Mouse (Mus musculus) stomach, embryonic 14.5 days (tissue): ENCODE data around the gene Psap. TPM values are rescaled to one million over a fixed set of nuclear protein-coding genes. Genes with fewer than 3 reads are reported as not detected.

Experiments used
- ATAC-seq: fragments of 200-750 bp; cut with Nextera tagmentation; 2 replicates; pipeline ENCODE4 v1.8.0; 2017; ENCODE audit warnings: low read depth, moderate TSS enrichment; ENCODE audit not compliant: insufficient number of reproducible peaks, insufficient read depth, low FRiP score
- H3K27ac ChIP-seq: fragments of 300-500 bp; sonication (generic); 2 replicates; pipeline ENCODE4 v1.5.1; 2014; ENCODE audit warnings: mild to moderate bottlenecking, low read length, moderate library complexity, mixed read lengths
- H3K27me3 ChIP-seq: fragments of 300-500 bp; sonication (generic); 2 replicates; pipeline ENCODE4 v1.6.1; 2014; ENCODE audit warnings: low read length, control low read depth, mixed read lengths; ENCODE audit not compliant: control insufficient read depth, insufficient read depth
- H3K36me3 ChIP-seq: fragments of 300-500 bp; sonication (generic); 2 replicates; pipeline ENCODE4 v1.6.1; 2014; ENCODE audit warnings: mild to moderate bottlenecking, control low read depth, low read length, moderate library complexity, mixed read lengths; ENCODE audit not compliant: control insufficient read depth, insufficient read depth
- H3K4me1 ChIP-seq: fragments of 300-500 bp; sonication (generic); 2 replicates; pipeline ENCODE4 v1.6.1; 2014; ENCODE audit warnings: low read length, control low read depth, mixed read lengths; ENCODE audit not compliant: control insufficient read depth, insufficient read depth
- H3K4me2 ChIP-seq: fragments of 300-500 bp; sonication (generic); replicated peaks from 2 replicates; pipeline ENCODE4 v1.6.1; 2014; ENCODE audit warnings: low read depth, low read length, control low read depth
- H3K4me3 ChIP-seq: fragments of 300-500 bp; sonication (generic); 2 replicates; pipeline ENCODE4 v1.5.1; 2014; ENCODE audit warnings: low read depth, low read length, control low read depth
- H3K9ac ChIP-seq: fragments of 300-500 bp; sonication (generic); replicated peaks from 2 replicates; pipeline ENCODE4 v1.6.1; 2014; ENCODE audit warnings: low read depth, mild to moderate bottlenecking, control low read depth, low read length, moderate library complexity, mixed read lengths
- H3K9me3 ChIP-seq: fragments of 300-500 bp; sonication (generic); 2 replicates; pipeline ENCODE4 v1.6.1; 2016; ENCODE audit warnings: low read depth, low read length, control low read depth; ENCODE audit not compliant: control insufficient read depth
- WGBS: fragments of 180-500 bp; shearing (Covaris S2); extraction: QIAGEN DNeasy Blood & Tissue Kit; methylation state at CpG from one replicate; pipeline ENCODE4 v1.1.7; 2014; 5-methylcytosine and 5-hydroxymethylcytosine counted together
- polyA plus RNA-seq: library from polyadenylated mRNA; unstranded; fragments of >200 nt; fragmentation: Nextera tagmentation; extraction: Ambion mirVana; gene quantifications from 2 replicates; pipeline ENCODE4 v1.2.1, GENCODE M21; 2014

Gene Psap
- polyA plus RNA-seq, 1 experiment from 2014 or later = 106 TPM

DNA sequence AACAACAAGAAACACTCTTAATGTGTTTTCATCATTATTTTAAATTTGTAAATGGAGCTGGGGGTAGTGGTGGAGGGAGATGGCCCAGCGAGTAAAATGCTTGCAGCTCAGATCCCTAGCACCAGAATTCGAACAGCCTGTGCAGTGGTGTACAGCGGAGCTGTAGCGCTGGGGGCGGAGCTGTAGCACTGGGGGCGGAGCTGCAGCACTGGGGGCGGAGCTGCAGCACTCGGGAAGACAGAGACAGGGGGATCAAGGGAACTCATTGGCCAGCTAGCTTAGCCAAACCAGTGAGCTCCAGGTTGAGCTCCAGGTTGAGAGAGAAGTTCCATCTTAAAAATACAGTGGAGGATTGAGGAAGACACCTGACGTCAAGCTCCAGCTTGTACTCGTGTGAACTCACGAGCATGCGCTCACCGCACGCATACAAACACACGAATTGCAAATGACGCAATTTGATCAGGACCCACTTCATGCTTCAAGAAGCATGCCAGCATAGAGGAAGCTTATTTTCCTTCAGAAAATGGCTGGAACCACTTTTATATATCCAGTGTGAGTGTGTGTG lies 20.1 kb upstream of the Psap start:
- H3K36me3 ChIP-seq = no peaks in the 10 kb centered on the region
- H3K4me3 ChIP-seq = no peak overlapping the region
- H3K4me1 ChIP-seq = peaks cover 4% of the 10 kb centered on the region; the same call in 1 of the 2 replicates
- 60% methylated on average over 16 of the region's 16 CpGs for WGBS
- H3K9ac ChIP-seq = no peak overlapping the region
- no peaks in the 10 kb centered on the region for H3K27me3 ChIP-seq
- no peaks in the 10 kb centered on the region for H3K9me3 ChIP-seq
- no peak for ATAC-seq
- H3K27ac ChIP-seq = no peak overlapping the region
- H3K4me2 ChIP-seq = no peak overlapping the region

DNA sequence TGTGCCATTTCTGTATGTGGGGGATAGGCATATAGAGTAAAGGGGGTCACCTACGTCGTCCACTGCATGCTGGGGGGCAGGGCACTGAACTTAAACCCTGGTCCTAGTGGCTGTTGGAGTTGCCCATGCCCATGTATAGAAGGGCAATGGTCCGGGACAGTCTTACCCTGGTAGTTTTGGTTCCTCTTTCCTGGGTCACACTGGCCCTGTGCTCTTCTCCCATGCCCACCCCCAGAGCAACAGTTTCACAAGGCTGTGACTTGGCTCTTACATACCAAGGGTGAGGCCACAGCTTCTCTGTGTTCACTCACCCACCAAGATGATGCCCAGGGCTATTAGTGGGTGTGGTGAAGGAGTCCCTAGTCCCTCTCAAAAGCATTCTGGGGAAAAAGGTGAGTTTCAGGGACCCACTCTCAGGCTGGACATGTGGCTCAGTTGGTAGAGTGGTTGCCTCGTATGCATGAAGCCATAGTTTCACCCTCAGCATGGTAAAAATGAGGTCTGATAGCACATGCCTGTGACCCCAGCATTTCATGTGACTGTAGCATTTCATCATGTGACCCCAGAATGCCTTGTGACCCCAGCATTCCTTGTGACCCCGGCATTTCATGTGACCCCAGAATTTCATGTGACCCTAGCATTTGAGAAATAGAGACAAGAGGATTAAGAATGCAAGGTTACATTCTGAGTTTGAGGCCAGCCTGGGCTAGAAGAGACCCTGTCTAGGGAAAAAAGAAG lies 16.7 kb upstream of the Psap start:
- peaks cover 6% of the 10 kb centered on the region; the same call in 1 of the 2 replicates for H3K4me1 ChIP-seq
- no peak overlapping the region for H3K4me2 ChIP-seq
- H3K36me3 ChIP-seq = no peaks in the 10 kb centered on the region
- no peak overlapping the region for H3K9ac ChIP-seq
- no peak overlapping the region for H3K4me3 ChIP-seq
- no peaks in the 10 kb centered on the region for H3K27me3 ChIP-seq
- whole genome bisulfite sequencing = 88% methylated on average over 5 of the region's 5 CpGs
- no peaks in the 10 kb centered on the region for H3K9me3 ChIP-seq
- no peak overlapping the region for H3K27ac ChIP-seq
- ATAC-seq = no peak

DNA sequence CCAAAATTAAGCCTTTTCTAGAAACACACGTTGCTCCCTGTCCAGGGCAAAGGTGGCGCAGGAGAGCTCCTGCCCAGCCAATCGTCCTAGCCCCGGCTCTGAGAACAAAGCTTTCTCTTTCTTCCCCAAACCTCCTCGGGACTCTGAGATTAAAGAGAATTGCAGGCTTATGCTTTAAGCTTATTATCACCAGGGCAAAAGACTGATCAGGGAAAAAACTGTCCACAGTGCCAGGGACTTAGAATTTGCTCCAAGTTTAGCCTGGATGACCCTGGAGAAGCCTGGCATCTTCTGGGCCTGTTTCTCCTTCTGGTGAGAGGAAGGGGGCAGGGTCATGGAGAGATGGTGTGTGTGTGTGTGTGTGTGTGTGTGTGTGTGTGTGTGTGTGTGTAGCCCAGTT lies 15.9 kb upstream of the Psap start:
- no peak overlapping the region for H3K9ac ChIP-seq
- H3K4me2 ChIP-seq = no peak overlapping the region
- H3K4me1 ChIP-seq = peaks cover 6% of the 10 kb centered on the region; the same call in 1 of the 2 replicates
- no peak overlapping the region for H3K4me3 ChIP-seq
- no peaks in the 10 kb centered on the region for H3K9me3 ChIP-seq
- ATAC-seq = no peak
- H3K27me3 ChIP-seq = no peaks in the 10 kb centered on the region
- H3K36me3 ChIP-seq = no peaks in the 10 kb centered on the region
- 33% methylated on average over 5 of the region's 5 CpGs for whole genome bisulfite sequencing
- no peak overlapping the region for H3K27ac ChIP-seq

DNA sequence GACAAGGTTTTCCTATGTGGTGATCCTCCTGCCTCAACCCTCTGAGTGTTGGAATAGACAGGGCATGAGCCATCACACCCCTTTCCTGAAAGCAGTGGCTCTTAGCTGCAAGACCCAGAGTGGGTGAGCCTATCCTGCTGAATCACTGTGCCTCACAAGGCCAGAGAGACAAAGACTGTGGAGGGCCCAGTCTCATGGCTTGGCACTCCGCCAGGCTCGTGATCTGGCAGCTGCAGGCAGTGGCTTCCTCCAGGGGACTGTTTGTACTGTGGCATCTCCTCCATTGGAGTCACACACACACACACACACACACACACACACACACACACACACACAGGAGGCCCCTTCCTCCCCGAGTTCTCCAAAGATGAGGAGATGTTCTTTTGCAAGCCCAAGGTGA lies 15.0 kb upstream of the Psap start:
- peak; percentile 83 for ATAC-seq
- H3K9me3 ChIP-seq = no peaks in the 10 kb centered on the region
- H3K4me2 ChIP-seq = no peak overlapping the region
- H3K4me3 ChIP-seq = no peak overlapping the region
- H3K27me3 ChIP-seq = no peaks in the 10 kb centered on the region
- H3K27ac ChIP-seq = 0 out of 2 replicates have a peak overlapping the region, but pooled peaks have one; percentile 55
- H3K4me1 ChIP-seq = peaks cover 6% of the 10 kb centered on the region; the same call in 1 of the 2 replicates
- WGBS = 29% methylated on average over 3 of the region's 3 CpGs
- no peaks in the 10 kb centered on the region for H3K36me3 ChIP-seq
- no peak overlapping the region for H3K9ac ChIP-seq

DNA sequence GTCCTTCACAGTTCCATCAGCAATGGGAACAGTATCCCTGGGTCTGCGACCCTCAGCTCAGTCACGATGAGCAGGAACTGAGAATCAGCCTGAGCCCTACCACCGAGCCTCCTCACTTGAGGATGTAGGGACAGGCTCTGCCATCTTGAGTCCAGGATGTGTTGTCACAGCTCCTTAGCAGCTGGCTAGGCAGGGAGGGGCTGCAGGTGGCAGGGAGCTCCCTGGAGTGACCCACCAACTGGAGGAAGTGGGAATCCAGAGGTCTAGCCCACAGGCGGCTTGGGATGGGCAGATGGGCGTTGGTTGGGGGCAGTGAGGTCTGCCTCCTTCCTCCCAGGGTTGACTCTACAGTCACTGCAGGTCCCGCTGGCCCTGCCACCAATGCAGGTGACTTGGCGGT lies 14.1 kb upstream of the Psap start:
- Histone ChIP-seq H3K4me3 (no peak overlapping the region), H3K36me3 (no peaks in the 10 kb centered on the region), H3K4me1 (peaks cover 6% of the 10 kb centered on the region; the same call in 1 of the 2 replicates), H3K9ac (no peak overlapping the region), H3K9me3 (no peaks in the 10 kb centered on the region), H3K27ac (no peak overlapping the region), H3K4me2 (no peak overlapping the region), H3K27me3 (no peaks in the 10 kb centered on the region)
- no peak for ATAC-seq
- WGBS = 78% methylated on average over 7 of the region's 7 CpGs

DNA sequence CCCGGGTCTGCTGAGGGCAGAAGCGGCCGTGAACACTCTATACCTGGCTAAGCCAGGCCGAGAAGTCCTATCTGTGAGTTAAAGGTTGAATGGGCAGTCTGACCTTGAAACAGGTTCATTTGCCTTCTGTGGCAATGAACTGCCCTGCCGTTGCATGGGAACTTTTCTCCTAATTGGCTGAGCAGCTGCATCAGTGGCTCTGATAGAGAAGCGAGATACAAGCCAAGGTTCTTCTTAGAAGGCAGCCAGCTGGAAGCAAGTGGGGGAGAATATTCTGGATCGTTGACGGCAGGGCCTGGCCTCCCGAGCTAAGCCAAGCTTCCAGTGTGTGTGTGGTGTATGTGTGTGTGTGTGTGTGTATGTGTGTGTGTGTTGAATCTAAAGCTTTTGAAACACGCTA lies 12.2 kb upstream of the Psap start:
- Histone ChIP-seq H3K27ac (no peak overlapping the region), H3K36me3 (no peaks in the 10 kb centered on the region), H3K9ac (no peak overlapping the region), H3K4me2 (no peak overlapping the region), H3K9me3 (no peaks in the 10 kb centered on the region), H3K4me1 (peaks cover 15% of the 10 kb centered on the region), H3K27me3 (no peaks in the 10 kb centered on the region), H3K4me3 (no peak overlapping the region)
- no peak for ATAC-seq
- whole genome bisulfite sequencing = 67% methylated on average over 10 of the region's 10 CpGs

DNA sequence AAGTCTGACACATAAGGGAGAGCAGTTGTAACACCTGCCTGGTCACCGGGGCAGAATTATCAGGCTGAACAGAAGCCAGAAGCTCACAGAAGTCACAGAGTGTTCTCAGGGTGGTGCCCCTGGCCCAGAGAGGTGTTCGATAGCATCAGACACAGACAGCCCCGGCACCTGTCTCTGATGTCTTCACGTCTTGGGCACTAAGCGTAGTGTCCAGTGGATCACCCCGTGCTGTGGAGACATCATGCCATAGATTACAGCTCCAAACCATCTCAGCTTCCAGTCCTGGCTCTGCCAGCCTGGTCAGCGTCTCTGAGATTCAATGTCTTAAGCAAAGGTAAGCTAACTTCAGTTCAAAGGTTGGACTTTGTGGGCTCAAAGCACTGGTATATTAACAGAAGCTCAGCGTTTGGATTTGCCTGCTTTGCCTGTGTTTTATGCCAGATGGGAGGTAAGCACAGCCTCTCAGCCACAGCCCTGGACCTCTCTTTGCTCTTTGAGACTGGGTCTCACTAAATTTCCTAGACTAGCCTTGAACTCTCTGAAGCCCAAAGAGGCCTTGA lies 10.5 kb upstream of the Psap start:
- H3K4me2 ChIP-seq = no peak overlapping the region
- H3K9ac ChIP-seq = no peak overlapping the region
- ATAC-seq = no peak
- no peaks in the 10 kb centered on the region for H3K36me3 ChIP-seq
- H3K27me3 ChIP-seq = no peaks in the 10 kb centered on the region
- no peak overlapping the region for H3K27ac ChIP-seq
- H3K4me3 ChIP-seq = no peak overlapping the region
- no peaks in the 10 kb centered on the region for H3K9me3 ChIP-seq
- peaks cover 15% of the 10 kb centered on the region for H3K4me1 ChIP-seq
- 88% methylated on average over 8 of the region's 8 CpGs for WGBS

DNA sequence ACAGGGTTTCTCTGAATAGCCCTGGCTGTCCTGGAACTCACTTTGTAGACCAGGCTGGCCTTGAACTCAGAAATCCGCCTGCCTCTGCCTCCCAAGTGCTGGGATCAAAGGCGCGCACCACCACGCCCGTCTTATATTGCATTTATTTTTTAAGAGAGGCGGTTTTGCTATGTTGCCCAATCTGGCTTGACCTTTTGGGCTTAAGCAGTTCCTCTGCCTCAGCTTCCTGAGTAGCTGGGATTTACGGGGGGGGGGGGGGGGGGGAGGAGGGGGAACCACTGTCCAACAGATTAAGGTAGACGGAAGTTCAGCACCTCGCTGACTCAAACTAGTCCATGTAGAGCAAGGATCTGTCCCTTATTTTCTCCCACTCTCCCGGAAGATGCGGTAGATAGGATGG lies 8.7 kb upstream of the Psap start:
- Histone ChIP-seq H3K36me3 (no peaks in the 10 kb centered on the region), H3K9ac (no peak overlapping the region), H3K9me3 (no peaks in the 10 kb centered on the region), H3K27ac (no peak overlapping the region), H3K4me2 (no peak overlapping the region), H3K4me3 (no peak overlapping the region), H3K27me3 (no peaks in the 10 kb centered on the region), H3K4me1 (peaks cover 13% of the 10 kb centered on the region)
- WGBS = 86% methylated on average over 11 of the region's 11 CpGs
- ATAC-seq = no peak
